Mouse (Mus musculus) heart, embryonic 10.5 days (tissue): ENCODE measurements around the gene Rnf223. TPM values are rescaled to one million over a fixed set of nuclear protein-coding genes. Genes with fewer than 3 reads are reported as not detected.

ENCODE experiments used
- DNase-seq: peaks from one replicate; pipeline ENCODE4 v3.0.0-alpha.2; 2017; ENCODE audit warnings: low spot score
- H3K27ac ChIP-seq: fragments of 300-500 bp; sonication (generic); 2 replicates; pipeline ENCODE4 v1.5.1; 2016; ENCODE audit warnings: mild to moderate bottlenecking
- H3K27me3 ChIP-seq: fragments of 300-500 bp; sonication (generic); 2 replicates; pipeline ENCODE4 v1.6.1; 2016; ENCODE audit warnings: mild to moderate bottlenecking; ENCODE audit not compliant: poor library complexity, insufficient read depth, severe bottlenecking
- H3K36me3 ChIP-seq: fragments of 300-500 bp; sonication (generic); 2 replicates; pipeline ENCODE4 v1.6.1; 2016; ENCODE audit warnings: mild to moderate bottlenecking, moderate library complexity
- H3K4me1 ChIP-seq: fragments of 300-500 bp; sonication (generic); 2 replicates; pipeline ENCODE4 v1.6.1; 2016; ENCODE audit warnings: mild to moderate bottlenecking
- H3K4me3 ChIP-seq: fragments of 300-500 bp; sonication (generic); 2 replicates; pipeline ENCODE4 v1.5.1; 2016; ENCODE audit warnings: mild to moderate bottlenecking, moderate library complexity
- H3K9me3 ChIP-seq: fragments of 300-500 bp; sonication (generic); 2 replicates; pipeline ENCODE4 v1.6.1; 2016; ENCODE audit warnings: mild to moderate bottlenecking, moderate library complexity
- whole genome bisulfite sequencing: fragments of 180-500 bp; shearing (Covaris S2); methylation state at CpG from one replicate; pipeline ENCODE4 v1.1.7; 2016; 5-methylcytosine and 5-hydroxymethylcytosine counted together
- polyA plus RNA-seq: library from polyadenylated mRNA; unstranded; fragments of >200 nt; fragmentation: Nextera tagmentation; extraction: Ambion mirVana; gene quantifications from 2 replicates; pipeline ENCODE4 v1.2.1, GENCODE M21; 2016

Rnf223 gene
- 0.27 and 0.55 TPM in 2 replicates for polyA plus RNA-seq

GRCm38 (mm10) chr4:156130436-156130835, at the start of gene Rnf223:
TSS of gene Rnf223 (plus strand) at chr4:156130513.
- no peak for DNase-seq
- Histone ChIP-seq H3K4me3 (no peak within 1 kb of the TSS), H3K27me3 (no peaks in the 10 kb centered on the region), H3K27ac (no peak within 1 kb of the TSS), H3K4me1 (peaks cover 10% of the 10 kb centered on the region; the same call in 1 of the 2 replicates), H3K9me3 (no peaks in the 10 kb centered on the region), H3K36me3 (peaks cover 25% of the 10 kb centered on the region)
- 80% methylated on average over 15 of the region's 15 CpGs for WGBS

- peaks cover 16% of the 10 kb centered on the region for H3K4me1 ChIP-seq
- WGBS = 51% methylated on average over 4 of the region's 4 CpGs
- no peaks in the 10 kb centered on the region for H3K9me3 ChIP-seq
- H3K36me3 ChIP-seq = no peaks in the 10 kb centered on the region
- H3K27me3 ChIP-seq = peaks cover 10% of the 10 kb centered on the region
- no peak overlapping the region for H3K4me3 ChIP-seq
- DNase-seq = no peak
- no peak overlapping the region for H3K27ac ChIP-seq
Measured at GRCm38 (mm10) chr4:156082621-156083234, 47.6 kb upstream of the Rnf223 start.

GRCm38 (mm10) chr4:156083348-156083747, 47.0 kb upstream of the Rnf223 start:
- 74% methylated on average over 5 of the region's 5 CpGs for WGBS
- DNase-seq = no peak
- Histone ChIP-seq H3K4me1 (peaks cover 12% of the 10 kb centered on the region), H3K27me3 (peaks cover 4% of the 10 kb centered on the region; the same call in 1 of the 2 replicates), H3K9me3 (no peaks in the 10 kb centered on the region), H3K27ac (no peak overlapping the region), H3K36me3 (no peaks in the 10 kb centered on the region), H3K4me3 (no peak overlapping the region)

- H3K36me3 ChIP-seq = no peaks in the 10 kb centered on the region
- H3K27ac ChIP-seq = peak overlapping the region; percentile 25; the same call in 1 of the 2 replicates
- H3K4me1 ChIP-seq = peaks cover 12% of the 10 kb centered on the region
- no peaks in the 10 kb centered on the region; the same call in 1 of the 2 replicates for H3K27me3 ChIP-seq
- no peak overlapping the region for H3K4me3 ChIP-seq
- H3K9me3 ChIP-seq = no peaks in the 10 kb centered on the region
- no peak for DNase-seq
- WGBS = 64% methylated on average over 9 of the region's 9 CpGs
Measured at GRCm38 (mm10) chr4:156084096-156084879, 46.0 kb upstream of the Rnf223 start.

GRCm38 (mm10) chr4:156085256-156085655, 45.1 kb upstream of the Rnf223 start:
- Histone ChIP-seq H3K9me3 (no peaks in the 10 kb centered on the region), H3K27ac (no peak overlapping the region), H3K4me3 (no peak overlapping the region), H3K27me3 (no peaks in the 10 kb centered on the region; the same call in 1 of the 2 replicates), H3K4me1 (peaks cover 12% of the 10 kb centered on the region), H3K36me3 (no peaks in the 10 kb centered on the region)
- 81% methylated on average over 8 of the region's 8 CpGs for WGBS
- DNase-seq = no peak

- Histone ChIP-seq H3K4me3 (no peak overlapping the region), H3K4me1 (peaks cover 12% of the 10 kb centered on the region), H3K27me3 (no peaks in the 10 kb centered on the region), H3K9me3 (no peaks in the 10 kb centered on the region), H3K36me3 (no peaks in the 10 kb centered on the region), H3K27ac (no peak overlapping the region)
- DNase-seq = no peak
- WGBS = 42% methylated on average over 5 of the region's 5 CpGs
Measured at GRCm38 (mm10) chr4:156087398-156088087, 42.8 kb upstream of the Rnf223 start.

GRCm38 (mm10) chr4:156091236-156091635, 39.1 kb upstream of the Rnf223 start:
- Histone ChIP-seq H3K36me3 (no peaks in the 10 kb centered on the region), H3K27me3 (0 out of 2 replicates have a peak, but pooled peaks cover 4% of the 10 kb centered on the region), H3K4me1 (no peaks in the 10 kb centered on the region), H3K4me3 (no peak overlapping the region), H3K9me3 (no peaks in the 10 kb centered on the region), H3K27ac (no peak overlapping the region)
- WGBS = 69% methylated on average over 1 of the region's 1 CpGs
- no peak for DNase-seq

- no peak for DNase-seq
- Histone ChIP-seq H3K36me3 (no peaks in the 10 kb centered on the region), H3K27me3 (0 out of 2 replicates have a peak, but pooled peaks cover 4% of the 10 kb centered on the region), H3K4me3 (no peak overlapping the region), H3K9me3 (no peaks in the 10 kb centered on the region), H3K4me1 (peaks cover 6% of the 10 kb centered on the region), H3K27ac (no peak overlapping the region)
- whole genome bisulfite sequencing = 86% methylated on average over 1 of the region's 1 CpGs
Measured at GRCm38 (mm10) chr4:156092765-156093164, 37.5 kb upstream of the Rnf223 start.

GRCm38 (mm10) chr4:156093758-156094157, 36.6 kb upstream of the Rnf223 start:
- Histone ChIP-seq H3K27me3 (0 out of 2 replicates have a peak, but pooled peaks cover 4% of the 10 kb centered on the region), H3K4me1 (peaks cover 13% of the 10 kb centered on the region), H3K4me3 (no peak overlapping the region), H3K27ac (no peak overlapping the region), H3K36me3 (no peaks in the 10 kb centered on the region), H3K9me3 (no peaks in the 10 kb centered on the region)
- DNase-seq = no peak
- WGBS = 74% methylated on average over 5 of the region's 5 CpGs

GRCm38 (mm10) chr4:156096191-156096590, 34.1 kb upstream of the Rnf223 start:
- Histone ChIP-seq H3K36me3 (no peaks in the 10 kb centered on the region), H3K4me3 (no peak overlapping the region), H3K9me3 (no peaks in the 10 kb centered on the region), H3K4me1 (peaks cover 13% of the 10 kb centered on the region), H3K27me3 (0 out of 2 replicates have a peak, but pooled peaks cover 4% of the 10 kb centered on the region), H3K27ac (no peak overlapping the region)
- WGBS = 93% methylated on average over 1 of the region's 1 CpGs
- DNase-seq = no peak

GRCm38 (mm10) chr4:156097770-156098366, 32.4 kb upstream of the Rnf223 start:
- Histone ChIP-seq H3K36me3 (no peaks in the 10 kb centered on the region), H3K4me3 (no peak overlapping the region), H3K27ac (no peak overlapping the region), H3K9me3 (no peaks in the 10 kb centered on the region), H3K4me1 (peaks cover 13% of the 10 kb centered on the region), H3K27me3 (0 out of 2 replicates have a peak, but pooled peaks cover 4% of the 10 kb centered on the region)
- DNase-seq = no peak
- WGBS = 54% methylated on average over 9 of the region's 9 CpGs

GRCm38 (mm10) chr4:156099427-156099826, 30.9 kb upstream of the Rnf223 start:
- no peak for DNase-seq
- Histone ChIP-seq H3K36me3 (no peaks in the 10 kb centered on the region), H3K4me1 (peaks cover 13% of the 10 kb centered on the region), H3K27me3 (0 out of 2 replicates have a peak, but pooled peaks cover 2% of the 10 kb centered on the region), H3K9me3 (no peaks in the 10 kb centered on the region), H3K4me3 (no peak overlapping the region), H3K27ac (no peak overlapping the region)
- 75% methylated on average over 6 of the region's 6 CpGs for WGBS
